Mouse (Mus musculus): ENCODE data around the gene Gpr18. TPM values are rescaled to one million over a fixed set of nuclear protein-coding genes. Genes with fewer than 3 reads are reported as not detected.

Gene Gpr18
- polyA plus RNA-seq, 1 experiment from 2014 or later: 0.08 TPM

DNA sequence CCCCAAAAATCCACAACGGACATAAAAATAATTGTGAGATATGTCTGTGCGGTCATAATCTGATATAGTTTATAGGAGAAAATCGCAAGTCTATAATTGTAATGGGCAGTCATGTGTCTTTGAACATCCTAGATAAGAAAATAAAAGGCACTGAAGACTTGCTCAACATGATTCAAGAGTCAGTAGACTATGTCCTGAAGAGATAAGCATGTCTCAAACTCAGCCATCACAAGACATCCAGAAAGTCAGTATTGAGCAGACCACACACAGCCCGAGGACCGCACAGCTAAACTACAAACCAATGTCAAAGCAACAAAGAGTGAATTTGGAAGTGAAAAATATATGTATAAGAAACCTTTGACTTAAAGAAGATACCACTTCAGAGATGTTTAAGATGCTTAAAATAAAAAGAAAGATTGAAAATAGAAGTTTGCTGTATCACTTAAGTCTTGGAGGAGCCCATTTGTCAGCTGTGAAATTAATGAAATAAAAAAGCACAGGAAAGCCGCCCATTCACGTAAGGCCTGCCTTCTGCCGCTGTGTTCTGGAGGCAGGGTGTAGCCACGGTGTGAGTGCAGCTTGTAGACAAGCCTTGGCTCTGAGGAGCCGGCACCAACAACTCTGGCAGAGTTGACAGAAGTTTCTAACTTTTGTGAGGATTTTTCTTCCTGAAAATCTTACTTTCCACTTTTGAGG, 41.7 kb upstream of the Gpr18 start:
- no peak overlapping the region for H3K27ac ChIP-seq
- H3K9ac ChIP-seq (ENCODE audit: low read depth, low read length): no peak overlapping the region
- TF ChIP-seq CTCF (IDR thresholded peaks at IDR 0.05; ENCODE audit: low read depth): no peak
- no peaks in the 10 kb centered on the region for H3K9me3 ChIP-seq (replicated peaks; ENCODE audit: low read length)
- H3K4me1 ChIP-seq (replicated peaks; ENCODE audit: insufficient read depth, low read length): peaks cover 10% of the 10 kb centered on the region; the same call in 1 of the 2 replicates
- H3K4me2 ChIP-seq (ENCODE audit: low read length): no peak overlapping the region
- ATAC-seq (replicated peaks; ENCODE audit: low FRiP score, low read depth) (no peak), DNase-seq (ENCODE audit: low spot score) (no peak)
- 93% methylated on average over 10 of the region's 10 CpGs for WGBS
- no peaks in the 10 kb centered on the region for H3K27me3 ChIP-seq (ENCODE audit: insufficient read depth, low read length)
- H3K36me3 ChIP-seq (ENCODE audit: insufficient read depth, low read length): no peaks in the 10 kb centered on the region
- H3K4me3 ChIP-seq (replicated peaks; ENCODE audit: low read depth, low read length): no peak overlapping the region

DNA sequence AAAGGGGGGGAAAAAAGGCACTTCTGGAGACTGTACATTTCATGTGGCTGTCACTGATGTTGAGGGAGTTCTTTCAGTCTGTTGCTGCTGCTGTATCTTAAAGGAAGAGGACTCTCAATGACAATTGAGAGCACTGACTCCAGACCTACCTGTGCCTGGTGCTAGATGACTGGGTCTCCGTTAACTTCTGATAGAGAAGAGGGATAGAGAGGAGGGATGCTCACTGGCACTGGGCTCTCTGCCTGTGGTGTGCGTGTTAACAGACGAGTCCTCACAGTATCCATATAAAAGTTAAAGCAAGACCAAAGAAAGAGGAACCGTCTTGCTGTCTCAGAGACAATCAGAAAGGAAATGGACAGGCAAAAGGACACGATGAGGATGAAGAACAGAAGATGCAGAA, 40.7 kb upstream of the Gpr18 start:
- WGBS: 88% methylated on average over 5 of the region's 5 CpGs
- no peak for TF ChIP-seq CTCF (IDR thresholded peaks at IDR 0.05; ENCODE audit: low read depth)
- ATAC-seq (replicated peaks; ENCODE audit: low FRiP score, low read depth): no peak

DNA sequence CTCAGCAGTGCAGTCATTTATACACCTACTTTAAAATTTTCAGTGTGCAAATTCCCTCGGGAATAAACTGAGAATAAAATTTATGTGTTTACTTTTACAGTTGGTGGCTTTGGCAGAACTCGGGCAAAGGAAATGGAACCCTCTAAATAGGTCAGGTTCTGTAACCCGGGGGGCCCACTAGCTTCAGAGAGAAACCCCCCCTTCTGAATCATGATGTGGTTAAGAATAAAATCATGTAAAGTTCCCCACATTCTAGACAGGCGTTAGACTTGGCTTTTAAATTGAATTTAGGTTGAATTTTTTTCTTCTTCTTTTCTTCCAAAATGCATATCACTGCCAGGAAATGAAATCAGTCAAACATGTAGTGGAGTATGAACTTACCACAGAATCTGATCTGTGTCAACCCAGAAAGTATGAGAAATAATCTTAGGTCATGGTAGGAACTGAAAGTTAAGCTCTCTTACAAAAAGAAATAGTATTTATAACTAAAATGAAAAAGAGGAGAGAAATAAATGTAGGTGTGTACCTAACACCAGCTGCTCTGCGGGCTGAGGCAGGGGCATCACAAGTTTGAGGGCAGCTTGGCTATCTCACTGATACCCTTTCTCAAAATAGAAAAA, 39.7 kb upstream of the Gpr18 start:
- H3K4me2 ChIP-seq (ENCODE audit: low read length): no peak overlapping the region
- H3K27me3 ChIP-seq (ENCODE audit: insufficient read depth, low read length): no peaks in the 10 kb centered on the region
- H3K9ac ChIP-seq (ENCODE audit: low read depth, low read length): no peak overlapping the region
- H3K4me3 ChIP-seq (replicated peaks; ENCODE audit: low read depth, low read length): no peak overlapping the region
- TF ChIP-seq CTCF (IDR thresholded peaks at IDR 0.05; ENCODE audit: low read depth): no peak
- 46% methylated on average over 5 of the region's 5 CpGs for WGBS
- H3K4me1 ChIP-seq (replicated peaks; ENCODE audit: insufficient read depth, low read length): peaks cover 5% of the 10 kb centered on the region; the same call in 1 of the 2 replicates
- H3K9me3 ChIP-seq (replicated peaks; ENCODE audit: low read length): no peaks in the 10 kb centered on the region
- ATAC-seq (replicated peaks; ENCODE audit: low FRiP score, low read depth) (no peak), DNase-seq (ENCODE audit: low spot score) (no peak)
- no peak overlapping the region for H3K27ac ChIP-seq
- no peaks in the 10 kb centered on the region for H3K36me3 ChIP-seq (ENCODE audit: insufficient read depth, low read length)

More for the DNA sequence above, 40.7 kb upstream of the Gpr18 start:
- no peaks in the 10 kb centered on the region for H3K9me3 ChIP-seq (replicated peaks; ENCODE audit: low read length)
- no peak overlapping the region for H3K27ac ChIP-seq
- H3K4me2 ChIP-seq (ENCODE audit: low read length): no peak overlapping the region
- peaks cover 9% of the 10 kb centered on the region; the same call in 1 of the 2 replicates for H3K4me1 ChIP-seq (replicated peaks; ENCODE audit: insufficient read depth, low read length)
- H3K36me3 ChIP-seq (ENCODE audit: insufficient read depth, low read length): no peaks in the 10 kb centered on the region
- H3K9ac ChIP-seq (ENCODE audit: low read depth, low read length): no peak overlapping the region
- DNase-seq (ENCODE audit: low spot score): no peak
- no peaks in the 10 kb centered on the region for H3K27me3 ChIP-seq (ENCODE audit: insufficient read depth, low read length)
- H3K4me3 ChIP-seq (replicated peaks; ENCODE audit: low read depth, low read length): no peak overlapping the region

DNA sequence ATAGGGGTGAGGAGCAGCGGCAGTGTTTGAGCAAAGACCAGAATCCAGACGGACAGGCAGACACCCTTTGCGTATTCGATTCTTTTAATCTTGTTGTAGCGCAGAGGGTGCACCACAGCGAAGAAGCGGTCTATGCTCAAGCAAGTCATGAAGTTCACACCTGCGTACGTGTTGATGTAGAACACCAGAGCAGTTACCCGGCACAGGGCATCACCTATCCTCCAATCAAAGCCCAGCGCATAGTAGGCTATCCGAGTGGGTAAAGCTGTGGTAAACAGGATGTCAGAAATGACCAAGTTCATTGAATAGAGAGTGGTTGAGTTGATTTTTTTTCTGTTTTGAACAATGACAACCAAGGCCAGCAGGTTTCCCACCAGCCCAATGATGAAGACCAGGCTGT, 39.0 kb upstream of the Gpr18 start:
- Histone ChIP-seq H3K27me3 (ENCODE audit: insufficient read depth, low read length) (no peaks in the 10 kb centered on the region), H3K9me3 (replicated peaks; ENCODE audit: low read length) (no peaks in the 10 kb centered on the region), H3K36me3 (ENCODE audit: insufficient read depth, low read length) (no peaks in the 10 kb centered on the region), H3K4me3 (replicated peaks; ENCODE audit: low read depth, low read length) (no peak overlapping the region), H3K27ac (no peak overlapping the region), H3K9ac (ENCODE audit: low read depth, low read length) (no peak overlapping the region), H3K4me2 (ENCODE audit: low read length) (no peak overlapping the region), H3K4me1 (replicated peaks; ENCODE audit: insufficient read depth, low read length) (peaks cover 5% of the 10 kb centered on the region; the same call in 1 of the 2 replicates)
- ATAC-seq (replicated peaks; ENCODE audit: low FRiP score, low read depth) (no peak), DNase-seq (ENCODE audit: low spot score) (no peak)
- TF ChIP-seq CTCF (IDR thresholded peaks at IDR 0.05; ENCODE audit: low read depth): no peak
- 97% methylated on average over 12 of the region's 12 CpGs for WGBS

DNA sequence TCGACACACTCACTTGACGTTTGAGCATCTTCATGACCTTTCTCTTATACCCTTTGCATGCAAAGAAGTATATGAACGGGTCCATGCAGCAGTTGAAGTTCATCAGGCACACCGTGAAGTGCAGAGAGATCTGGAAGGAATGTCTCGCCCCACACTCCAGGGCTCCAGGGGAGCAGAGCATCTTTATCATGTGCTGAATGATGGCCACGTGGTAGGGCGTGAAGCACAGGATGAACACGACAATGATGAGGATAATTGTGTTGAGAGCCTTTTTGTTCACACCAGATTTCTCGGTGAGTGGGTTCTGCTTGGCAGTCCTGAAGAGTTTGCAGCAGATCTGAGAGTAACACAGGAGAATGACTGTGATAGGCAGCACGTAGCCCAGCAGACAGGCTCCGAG, 38.5 kb upstream of the Gpr18 start:
- no peak overlapping the region for H3K27ac ChIP-seq
- no peak overlapping the region for H3K4me2 ChIP-seq (ENCODE audit: low read length)
- H3K9ac ChIP-seq (ENCODE audit: low read depth, low read length): no peak overlapping the region
- DNase-seq (ENCODE audit: low spot score): no peak
- no peaks in the 10 kb centered on the region for H3K9me3 ChIP-seq (replicated peaks; ENCODE audit: low read length)
- no peak for ATAC-seq (replicated peaks; ENCODE audit: low FRiP score, low read depth)
- H3K4me3 ChIP-seq (replicated peaks; ENCODE audit: low read depth, low read length): no peak overlapping the region
- no peaks in the 10 kb centered on the region for H3K27me3 ChIP-seq (ENCODE audit: insufficient read depth, low read length)
- H3K4me1 ChIP-seq (replicated peaks; ENCODE audit: insufficient read depth, low read length): peaks cover 5% of the 10 kb centered on the region; the same call in 1 of the 2 replicates
- WGBS: 95% methylated on average over 11 of the region's 11 CpGs
- TF ChIP-seq CTCF (IDR thresholded peaks at IDR 0.05; ENCODE audit: low read depth): no peak
- no peaks in the 10 kb centered on the region for H3K36me3 ChIP-seq (ENCODE audit: insufficient read depth, low read length)

DNA sequence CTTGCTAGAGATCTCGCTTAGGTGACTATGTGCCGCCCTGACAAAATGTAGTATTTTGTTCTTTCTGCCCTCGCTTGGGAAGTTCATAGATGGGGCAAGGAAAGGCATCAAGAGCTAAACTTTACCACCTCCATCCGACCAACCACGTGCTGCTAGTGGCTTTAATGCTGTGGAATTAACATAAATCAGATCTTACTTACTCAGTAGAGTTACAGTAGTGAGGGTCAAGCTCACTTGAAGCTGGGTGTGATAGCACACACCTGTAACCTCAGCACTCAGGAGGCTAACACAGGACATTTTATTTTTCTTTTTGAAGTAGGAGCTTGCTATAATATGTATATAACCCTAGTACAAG, 36.4 kb upstream of the Gpr18 start:
- H3K9ac ChIP-seq (ENCODE audit: low read depth, low read length): no peak overlapping the region
- H3K4me3 ChIP-seq (replicated peaks; ENCODE audit: low read depth, low read length): no peak overlapping the region
- no peaks in the 10 kb centered on the region for H3K4me1 ChIP-seq (replicated peaks; ENCODE audit: insufficient read depth, low read length)
- H3K27me3 ChIP-seq (ENCODE audit: insufficient read depth, low read length): no peaks in the 10 kb centered on the region
- no peaks in the 10 kb centered on the region for H3K36me3 ChIP-seq (ENCODE audit: insufficient read depth, low read length)
- no peak for ATAC-seq (replicated peaks; ENCODE audit: low FRiP score, low read depth)
- WGBS: 74% methylated on average over 5 of the region's 5 CpGs
- no peak for TF ChIP-seq CTCF (IDR thresholded peaks at IDR 0.05; ENCODE audit: low read depth)
- no peak overlapping the region for H3K27ac ChIP-seq
- no peak for DNase-seq (ENCODE audit: low spot score)
- H3K9me3 ChIP-seq (replicated peaks; ENCODE audit: low read length): no peaks in the 10 kb centered on the region
- no peak overlapping the region for H3K4me2 ChIP-seq (ENCODE audit: low read length)
